Mouse (Mus musculus) MEL (cell line): ENCODE results near the gene Kif18a. TPM values are rescaled to one million over a fixed set of nuclear protein-coding genes. Genes with fewer than 3 reads are reported as not detected.

Source experiments
- DNase-seq: peaks from one replicate; pipeline ENCODE4 v3.0.0; 2011; ENCODE audit warnings: low read depth, low spot score
- H3K27ac ChIP-seq: 2 replicates; pipeline ENCODE4 v1.5.1; 2012; ENCODE audit warnings: low read depth, mild to moderate bottlenecking, control low read depth, low read length, moderate library complexity; ENCODE audit not compliant: control insufficient read depth
- H3K27me3 ChIP-seq, 2 experiments: fragments of 150-350 bp in 1 of 2; sonication (generic) in 1 of 2; 2 replicates each; pipeline ENCODE4 v1.6.1; 2012; ENCODE audit warnings: low read length in 2 of 2, mild to moderate bottlenecking in 2 of 2, improper control_type of control experiment in 1 of 2, moderate library complexity in 1 of 2; ENCODE audit not compliant: insufficient read depth in 2 of 2, control insufficient read depth in 1 of 2
- H3K36me3 ChIP-seq, 2 experiments: 2 replicates each; pipeline ENCODE4 v1.6.1; 2012 to 2014; ENCODE audit warnings: low read length in 2 of 2, improper control_type of control experiment in 1 of 2, inconsistent platforms in 1 of 2, mild to moderate bottlenecking in 1 of 2; ENCODE audit not compliant: insufficient read depth in 2 of 2, control insufficient read depth in 1 of 2
- H3K4me1 ChIP-seq, 2 experiments: fragments of 150-350 bp in 1 of 2; sonication (generic) in 1 of 2; 2 replicates each; pipeline ENCODE4 v1.6.1; 2012; ENCODE audit warnings: low read length in 2 of 2, improper control_type of control experiment in 1 of 2, mild to moderate bottlenecking in 1 of 2; ENCODE audit not compliant: insufficient read depth in 2 of 2, control insufficient read depth in 1 of 2
- H3K4me3 ChIP-seq, 2 experiments: fragments of 150-350 bp in 1 of 2; sonication (generic) in 1 of 2; 2 replicates each; pipeline ENCODE4 v1.5.1; 2012; ENCODE audit warnings: low read depth in 2 of 2, low read length in 2 of 2, mild to moderate bottlenecking in 2 of 2, moderate library complexity in 2 of 2, control low read depth in 1 of 2, improper control_type of control experiment in 1 of 2; ENCODE audit not compliant: control insufficient read depth in 1 of 2, insufficient read depth in 1 of 2
- H3K79me2 ChIP-seq: 2 replicates; pipeline ENCODE4 v1.6.1; 2012; ENCODE audit warnings: mild to moderate bottlenecking, low read length, moderate library complexity; ENCODE audit not compliant: control insufficient read depth, poor library complexity, insufficient read depth
- H3K9ac ChIP-seq: 2 replicates; pipeline ENCODE4 v1.6.1; 2012; ENCODE audit warnings: low read depth, mild to moderate bottlenecking, control low read depth, low read length, moderate library complexity; ENCODE audit not compliant: control insufficient read depth, poor library complexity, severe bottlenecking
- H3K9me3 ChIP-seq: fragments of 150-350 bp; sonication (generic); replicated peaks from 2 replicates; pipeline ENCODE4 v1.6.1; 2012; ENCODE audit warnings: mild to moderate bottlenecking, low read length, improper control_type of control experiment, moderate library complexity; ENCODE audit not compliant: insufficient read depth
- CHD2 ChIP-seq: IDR thresholded peaks from 2 replicates; pipeline ENCODE4 v1.6.1; 2011; ENCODE audit warnings: low read length, improper control_type of control experiment
- EP300 ChIP-seq, 2 experiments: IDR thresholded peaks; 2 replicates each; pipeline ENCODE4 v1.6.1; 2011; ENCODE audit warnings: improper control_type of control experiment in 2 of 2, low read length in 2 of 2, low read depth in 1 of 2, mild to moderate bottlenecking in 1 of 2
- ETS1 ChIP-seq: IDR thresholded peaks from 2 replicates; pipeline ENCODE4 v1.6.1; 2012; ENCODE audit warnings: low read depth, mild to moderate bottlenecking, inconsistent platforms, low read length, improper control_type of control experiment, moderate library complexity
- GABPA ChIP-seq: IDR thresholded peaks from 2 replicates; pipeline ENCODE4 v1.6.1; 2012; ENCODE audit warnings: low read depth, mild to moderate bottlenecking, inconsistent platforms, low read length, improper control_type of control experiment, moderate library complexity
- GATA1 ChIP-seq: IDR thresholded peaks from 2 replicates; pipeline ENCODE4 v1.6.1; 2011; ENCODE audit warnings: low read depth, low read length, improper control_type of control experiment
- HCFC1 ChIP-seq: IDR thresholded peaks from 2 replicates; pipeline ENCODE4 v1.6.1; 2012; ENCODE audit warnings: low read depth, mild to moderate bottlenecking, inconsistent platforms, low read length, improper control_type of control experiment, moderate library complexity
- JUND ChIP-seq: IDR thresholded peaks from 2 replicates; pipeline ENCODE4 v1.6.1; 2011; ENCODE audit warnings: low read depth, mild to moderate bottlenecking, improper control_type of control experiment, low read length
- MAZ ChIP-seq: IDR thresholded peaks from 2 replicates; pipeline ENCODE4 v1.6.1; 2012; ENCODE audit warnings: low read depth, mild to moderate bottlenecking, inconsistent platforms, low read length, improper control_type of control experiment
- MYB ChIP-seq: IDR thresholded peaks from 2 replicates; pipeline ENCODE4 v1.6.1; 2011; ENCODE audit warnings: mild to moderate bottlenecking, low read depth, low read length, improper control_type of control experiment
- MYC ChIP-seq: IDR thresholded peaks from 2 replicates; pipeline ENCODE4 v1.6.1; 2011; ENCODE audit warnings: low read depth, mild to moderate bottlenecking, low read length, improper control_type of control experiment, moderate library complexity
- POLR2A ChIP-seq, 2 experiments: IDR thresholded peaks; 2 replicates each; pipeline ENCODE4 v1.6.1; 2011 to 2012; ENCODE audit warnings: low read length in 2 of 2, mild to moderate bottlenecking in 2 of 2, control low read depth in 1 of 2, improper control_type of control experiment in 1 of 2, low read depth in 1 of 2, moderate library complexity in 1 of 2; ENCODE audit not compliant: control insufficient read depth in 1 of 2, insufficient read depth in 1 of 2, poor library complexity in 1 of 2
- POLR2AphosphoS5 ChIP-seq: IDR thresholded peaks from 2 replicates; pipeline ENCODE4 v1.6.1; 2012; ENCODE audit warnings: low read depth, borderline replicate concordance, mild to moderate bottlenecking, inconsistent platforms, low read length, moderate library complexity, mixed read lengths
- TCF12 ChIP-seq: IDR thresholded peaks from 2 replicates; pipeline ENCODE4 v1.6.1; 2014; ENCODE audit warnings: low read depth, mild to moderate bottlenecking, inconsistent platforms, low read length, improper control_type of control experiment, moderate library complexity
- UBTF ChIP-seq: IDR thresholded peaks from 2 replicates; pipeline ENCODE4 v1.6.1; 2012; ENCODE audit warnings: low read depth, mild to moderate bottlenecking, inconsistent platforms, low read length, improper control_type of control experiment, moderate library complexity, borderline replicate concordance; ENCODE audit not compliant: insufficient read depth
- USF2 ChIP-seq, 2 experiments: IDR thresholded peaks; 2 replicates each; pipeline ENCODE4 v1.6.1; 2011 to 2012; ENCODE audit warnings: improper control_type of control experiment in 2 of 2, low read length in 2 of 2, borderline replicate concordance in 1 of 2, inconsistent platforms in 1 of 2, low read depth in 1 of 2, mild to moderate bottlenecking in 1 of 2; ENCODE audit not compliant: insufficient read depth in 1 of 2
- ZC3H11A ChIP-seq: IDR thresholded peaks from 2 replicates; pipeline ENCODE4 v1.6.1; 2012; ENCODE audit warnings: low read depth, mild to moderate bottlenecking, inconsistent platforms, low read length, improper control_type of control experiment
- polyA plus RNA-seq, 2 experiments: library from polyadenylated mRNA; stranded (reverse) in 1 of 2; unstranded in 1 of 2; fragments of >175 nt in 1 of 2; fragments of >200 nt in 1 of 2; gene quantifications; 2 replicates each; pipeline versions ENCODE4 v1.2.1 to v1.2.4; 2012; ENCODE audit warnings: low replicate concordance in 2 of 2, low read depth in 1 of 2; ENCODE audit not compliant: insufficient read length in 2 of 2, insufficient read depth in 1 of 2, missing spikeins in 1 of 2
- total RNA-seq: library from RNA; depleted of rRNA; stranded (reverse); fragments of 300-350 nt; gene quantifications from 2 replicates; pipeline ENCODE4 v1.2.3, GENCODE M21; 2012

Kif18a gene
- total and polyA plus RNA-seq, 3 experiments, result 7.9 to 10.2 TPM; not detected in 1

GRCm38 (mm10) chr2:109334237-109334636 lies 53.7 kb downstream of the Kif18a start:
- H3K27me3 ChIP-seq, result no peaks in the 10 kb centered on the region
- DNase-seq, result no peak
- H3K9ac ChIP-seq, result no peak overlapping the region
- H3K9me3 ChIP-seq, result no peaks in the 10 kb centered on the region
- H3K4me3 ChIP-seq, result no peak overlapping the region
- TF ChIP-seq MYB (no peak), EP300 (IDR thresholded peaks at IDR 0.05; ENCODE audit: low read depth in 1 of 2, low read length in 2 of 2) (no peak), JUND (no peak), POLR2A (IDR thresholded peaks at IDR 0.05; ENCODE audit: control insufficient read depth in 1 of 2, insufficient read depth in 1 of 2, low read depth in 1 of 2, low read length in 2 of 2, poor library complexity in 1 of 2) (no peak)
- no peak overlapping the region for H3K27ac ChIP-seq
- H3K79me2 ChIP-seq, result no peaks in the 10 kb centered on the region
- H3K36me3 ChIP-seq, result peaks cover 11 to 18% of the 10 kb centered on the region in 2 experiments
- H3K4me1 ChIP-seq, result peaks cover 3 to 5% of the 10 kb centered on the region in 2 experiments; a peak in 3 of 4 replicates

- Histone ChIP-seq H3K4me3 (no peak overlapping the region), H3K27ac (no peak overlapping the region; the same call in 1 of the 2 replicates), H3K79me2 (no peaks in the 10 kb centered on the region), H3K36me3 (peaks cover 7 to 22% of the 10 kb centered on the region in 2 experiments), H3K9me3 (no peaks in the 10 kb centered on the region), H3K9ac (no peak overlapping the region), H3K4me1 (peaks cover 3 to 5% of the 10 kb centered on the region in 2 experiments; a peak in 3 of 4 replicates), H3K27me3 (no peaks in the 10 kb centered on the region)
- DNase-seq, result peak; percentile 59
- TF ChIP-seq GABPA (no peak), UBTF (no peak), TCF12 (0 out of 2 replicates have a peak, but pooled peaks have one; percentile 12), CHD2 (no peak), MYC (0 out of 2 replicates have a peak, but pooled peaks have one; percentile 21), POLR2AphosphoS5 (no peak), MAZ (no peak), HCFC1 (no peak), GATA1 (peak; percentile 73), USF2 (IDR thresholded peaks at IDR 0.05; ENCODE audit: borderline replicate concordance in 1 of 2, insufficient read depth in 1 of 2, low read depth in 1 of 2, low read length in 2 of 2) (no peak), EP300 (IDR thresholded peaks at IDR 0.05; ENCODE audit: low read depth in 1 of 2, low read length in 2 of 2) (peak; percentile 42 to 85; a peak in 3 of 4 replicates), ETS1 (no peak), ZC3H11A (no peak)
Observed at GRCm38 (mm10) chr2:109335765-109336164, 55.2 kb downstream of the Kif18a start.
